Mouse (Mus musculus): ENCODE results near the gene Dek. TPM values are rescaled to one million over a fixed set of nuclear protein-coding genes. Genes with fewer than 3 reads are reported as not detected.

The Dek gene
- polyA plus RNA-seq, 1 experiment from 2014 or later, result 143 TPM

DNA sequence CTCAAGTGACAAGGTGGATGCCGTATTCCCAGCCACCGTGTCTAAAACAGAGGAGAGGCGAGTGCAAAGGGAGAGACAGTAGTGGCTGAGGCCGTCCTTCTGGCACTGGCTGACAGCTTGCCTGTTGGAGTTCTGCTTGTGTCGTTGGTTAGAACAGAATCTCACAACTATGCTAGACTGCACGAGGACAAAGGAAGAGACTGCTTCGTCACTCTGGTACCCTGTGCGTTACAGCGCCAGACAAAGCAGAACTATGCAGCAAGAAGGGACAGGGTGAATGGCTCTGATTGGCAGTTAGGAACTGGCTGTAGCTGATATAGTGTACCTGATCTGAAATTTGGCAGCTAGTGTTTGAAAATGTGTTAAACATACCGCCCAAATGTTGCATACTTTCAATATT lies 52.0 kb downstream of the Dek start:
- ATAC-seq, result peak; percentile 84
- peak overlapping the region; percentile 24; the same call in 1 of the 2 replicates for H3K27ac ChIP-seq (ENCODE audit: low read length)
- 18% methylated on average over 10 of the region's 10 CpGs for WGBS

DNA sequence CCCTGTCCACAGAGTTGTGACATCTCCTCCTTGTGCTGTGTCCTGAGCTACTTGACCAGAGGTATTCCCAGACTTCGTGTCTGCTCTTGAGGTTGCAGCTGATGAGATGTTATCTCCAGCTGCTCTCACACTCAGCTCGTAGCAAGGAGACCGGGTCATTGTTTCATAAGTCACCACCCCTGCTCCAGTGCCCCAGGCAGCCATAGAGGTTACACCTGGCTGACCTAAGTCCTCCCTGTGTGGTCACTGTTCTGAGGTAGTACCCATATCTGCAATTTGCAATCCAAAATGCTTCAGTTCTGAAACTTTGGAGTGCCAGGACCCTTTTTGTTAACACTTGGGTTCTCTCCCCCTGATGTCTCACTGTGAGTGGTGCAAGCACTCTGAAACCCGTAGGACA lies 56.0 kb downstream of the Dek start:
- no peak overlapping the region for H3K4me2 ChIP-seq (ENCODE audit: low read length)
- ATAC-seq, result no peak
- no peaks in the 10 kb centered on the region for H3K27me3 ChIP-seq (replicated peaks; ENCODE audit: control insufficient read depth, insufficient read depth, low read length)
- no peak overlapping the region for H3K9ac ChIP-seq (replicated peaks; ENCODE audit: low read depth, low read length)
- H3K4me3 ChIP-seq (replicated peaks; ENCODE audit: low read length), result no peak overlapping the region
- 90% methylated on average over 4 of the region's 4 CpGs for WGBS
- peaks cover 18% of the 10 kb centered on the region for H3K36me3 ChIP-seq (ENCODE audit: control insufficient read depth, insufficient read depth)
- no peaks in the 10 kb centered on the region for H3K9me3 ChIP-seq (ENCODE audit: control insufficient read depth, low read length)
- no peak overlapping the region for H3K27ac ChIP-seq (ENCODE audit: low read length)
- peaks cover 6% of the 10 kb centered on the region for H3K4me1 ChIP-seq (replicated peaks; ENCODE audit: control insufficient read depth, insufficient read depth, low read length)

More for the DNA sequence above, 52.0 kb downstream of the Dek start:
- no peaks in the 10 kb centered on the region for H3K9me3 ChIP-seq (ENCODE audit: control insufficient read depth, low read length)
- peaks cover 13% of the 10 kb centered on the region for H3K36me3 ChIP-seq (ENCODE audit: control insufficient read depth, insufficient read depth)
- peaks cover 6% of the 10 kb centered on the region for H3K4me1 ChIP-seq (replicated peaks; ENCODE audit: control insufficient read depth, insufficient read depth, low read length)
- H3K27me3 ChIP-seq (replicated peaks; ENCODE audit: control insufficient read depth, insufficient read depth, low read length), result no peaks in the 10 kb centered on the region
- no peak overlapping the region for H3K9ac ChIP-seq (replicated peaks; ENCODE audit: low read depth, low read length)
- no peak overlapping the region for H3K4me3 ChIP-seq (replicated peaks; ENCODE audit: low read length)
- H3K4me2 ChIP-seq (ENCODE audit: low read length), result no peak overlapping the region

DNA sequence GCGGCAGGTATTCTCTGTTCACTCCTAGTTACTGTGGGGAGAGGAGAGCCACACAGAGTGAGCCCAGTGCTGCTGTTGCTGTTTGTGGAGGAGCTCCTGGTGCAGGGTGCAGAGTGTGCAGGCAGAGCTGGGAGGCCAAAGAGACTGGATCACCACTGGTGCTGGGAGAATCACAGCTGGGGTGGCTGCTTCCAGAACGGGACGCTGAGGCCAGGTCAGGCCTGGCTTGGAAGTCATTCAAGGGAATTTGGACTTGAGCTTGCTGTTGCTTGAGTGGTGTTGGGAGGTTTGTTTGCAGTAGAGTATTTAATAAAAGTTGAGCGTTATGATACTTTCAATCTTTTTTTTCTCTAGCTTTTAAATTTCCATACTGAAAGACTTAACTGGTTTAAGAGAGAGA lies 58.0 kb downstream of the Dek start:
- WGBS, result 90% methylated on average over 4 of the region's 4 CpGs
- Histone ChIP-seq H3K4me3 (replicated peaks; ENCODE audit: low read length) (no peak overlapping the region), H3K27me3 (replicated peaks; ENCODE audit: control insufficient read depth, insufficient read depth, low read length) (no peaks in the 10 kb centered on the region), H3K4me2 (ENCODE audit: low read length) (no peak overlapping the region), H3K36me3 (ENCODE audit: control insufficient read depth, insufficient read depth) (peaks cover 18% of the 10 kb centered on the region), H3K9ac (replicated peaks; ENCODE audit: low read depth, low read length) (no peak overlapping the region), H3K9me3 (ENCODE audit: control insufficient read depth, low read length) (no peaks in the 10 kb centered on the region), H3K4me1 (replicated peaks; ENCODE audit: control insufficient read depth, insufficient read depth, low read length) (peaks cover 9% of the 10 kb centered on the region), H3K27ac (ENCODE audit: low read length) (no peak overlapping the region)
- ATAC-seq, result no peak

- 17% methylated on average over 10 of the region's 10 CpGs for WGBS
These were observed 61.4 kb downstream of the Dek start, which contains the start of gene Tpmt for GRCm38 (mm10) chr13:47044617-47044947. Tpmt (minus strand) TSS chr13:47044737.

DNA sequence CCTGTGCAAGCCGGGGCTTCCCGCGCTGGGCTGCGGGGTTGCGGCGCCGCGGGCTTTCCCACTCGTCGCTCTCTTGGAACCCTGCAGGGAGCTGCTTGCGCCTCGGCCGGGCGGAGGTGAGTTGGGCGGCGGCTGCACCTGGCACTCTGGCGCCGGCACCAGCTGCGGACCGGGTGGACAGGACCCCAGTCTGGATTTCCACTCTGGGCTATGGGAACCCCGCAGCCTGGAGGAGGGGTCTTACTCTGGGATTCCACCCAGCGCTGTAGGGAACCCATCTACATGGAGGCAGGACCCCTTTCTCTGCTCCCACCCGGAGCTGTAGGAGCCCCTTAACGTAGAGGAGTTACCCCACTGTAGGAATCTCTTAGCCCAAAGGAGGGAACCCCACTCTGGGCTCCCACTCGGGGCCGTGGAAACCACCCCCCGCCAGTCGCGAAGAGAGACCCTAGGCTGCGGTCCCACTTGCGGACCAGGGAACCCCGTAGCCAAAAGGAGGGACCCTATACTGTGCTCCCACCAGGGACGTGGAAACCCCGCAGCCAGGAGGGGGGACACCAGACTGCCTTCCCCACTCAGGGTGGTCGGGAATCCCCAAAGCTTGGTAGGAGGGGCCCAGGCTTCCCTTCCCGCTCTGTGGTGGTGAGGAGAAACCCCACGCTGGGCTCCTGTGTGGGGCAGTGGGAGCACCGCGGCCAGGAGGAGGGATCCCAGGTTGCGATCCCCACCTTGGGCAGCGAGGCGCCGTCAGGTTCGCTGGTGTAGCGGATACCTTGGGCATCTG lies 62.0 kb downstream of the Dek start:
- Histone ChIP-seq H3K4me2 (ENCODE audit: low read length) (peak overlapping the region; percentile 96), H3K36me3 (ENCODE audit: control insufficient read depth, insufficient read depth) (peaks cover 5% of the 10 kb centered on the region; the same call in 1 of the 2 replicates), H3K27ac (ENCODE audit: low read length) (peak overlapping the region; percentile 78), H3K9me3 (ENCODE audit: control insufficient read depth, low read length) (no peaks in the 10 kb centered on the region), H3K4me1 (replicated peaks; ENCODE audit: control insufficient read depth, insufficient read depth, low read length) (peaks cover 15% of the 10 kb centered on the region), H3K27me3 (replicated peaks; ENCODE audit: control insufficient read depth, insufficient read depth, low read length) (no peaks in the 10 kb centered on the region), H3K9ac (replicated peaks; ENCODE audit: low read depth, low read length) (peak overlapping the region; percentile 90), H3K4me3 (replicated peaks; ENCODE audit: low read length) (peak overlapping the region; percentile 95)
- under 1% methylated on average over 44 of the region's 45 CpGs for WGBS
- peak; percentile 48 for ATAC-seq

More at GRCm38 (mm10) chr13:47044617-47044947, 61.4 kb downstream of the Dek start, which contains the start of gene Tpmt:
- Histone ChIP-seq H3K36me3 (ENCODE audit: control insufficient read depth, insufficient read depth) (peaks cover 8% of the 10 kb centered on the region; the same call in 1 of the 2 replicates), H3K27me3 (replicated peaks; ENCODE audit: control insufficient read depth, insufficient read depth, low read length) (no peaks in the 10 kb centered on the region), H3K4me3 (replicated peaks; ENCODE audit: low read length) (peak within 1 kb of the TSS; percentile 95), H3K27ac (ENCODE audit: low read length) (peak within 1 kb of the TSS; percentile 78), H3K4me2 (ENCODE audit: low read length) (peak within 1 kb of the TSS; percentile 96), H3K9ac (replicated peaks; ENCODE audit: low read depth, low read length) (peak within 1 kb of the TSS; percentile 90), H3K9me3 (ENCODE audit: control insufficient read depth, low read length) (no peaks in the 10 kb centered on the region), H3K4me1 (replicated peaks; ENCODE audit: control insufficient read depth, insufficient read depth, low read length) (peaks cover 15% of the 10 kb centered on the region)
- ATAC-seq, result no peak

DNA sequence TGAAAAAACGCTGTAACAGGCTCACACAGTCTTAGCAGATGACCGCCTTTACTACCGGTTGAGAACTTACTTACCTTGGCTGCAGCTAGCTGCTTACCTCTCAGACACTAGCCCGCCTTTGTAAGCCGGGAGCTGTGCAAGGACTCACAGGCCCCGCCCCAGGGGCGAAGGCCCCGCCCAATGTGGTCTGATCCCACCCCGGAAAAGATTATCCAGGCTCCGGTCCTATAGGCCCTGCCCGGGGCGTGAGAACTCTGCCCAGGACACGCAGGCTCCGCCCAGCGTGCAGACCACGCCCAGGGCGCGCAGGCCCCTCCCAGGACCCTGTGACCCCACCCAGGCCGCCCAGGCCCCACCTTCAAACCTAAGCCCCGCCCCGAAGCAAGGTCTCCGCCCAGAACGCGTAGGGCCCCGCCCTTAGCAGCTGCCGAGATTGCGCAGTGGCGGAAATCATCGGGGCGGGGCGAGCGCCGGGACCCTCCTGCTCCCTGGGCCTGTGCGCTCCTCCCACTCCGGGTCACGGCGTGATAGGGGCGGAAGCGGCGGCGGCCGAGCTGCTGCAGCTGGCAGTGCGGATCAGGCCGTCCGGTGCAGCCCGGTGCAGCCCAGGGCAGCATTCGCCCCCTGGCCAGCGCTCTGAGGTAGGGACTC lies 62.8 kb downstream of the Dek start, which contains the start of gene Kdm1b:
Gene Kdm1b, plus strand, starts transcription at position 470 of the 651 bp plus-strand sequence.
- H3K9ac ChIP-seq (replicated peaks; ENCODE audit: low read depth, low read length), result peak within 1 kb of the TSS; percentile 90
- peak; percentile 94 for ATAC-seq
- H3K27ac ChIP-seq (ENCODE audit: low read length), result peak within 1 kb of the TSS; percentile 78
- peak within 1 kb of the TSS; percentile 96 for H3K4me2 ChIP-seq (ENCODE audit: low read length)
- WGBS, result under 1% methylated on average over 47 of the region's 48 CpGs
- peak within 1 kb of the TSS; percentile 95 for H3K4me3 ChIP-seq (replicated peaks; ENCODE audit: low read length)
- H3K4me1 ChIP-seq (replicated peaks; ENCODE audit: control insufficient read depth, insufficient read depth, low read length), result peaks cover 15% of the 10 kb centered on the region
- no peaks in the 10 kb centered on the region for H3K27me3 ChIP-seq (replicated peaks; ENCODE audit: control insufficient read depth, insufficient read depth, low read length)
- H3K9me3 ChIP-seq (ENCODE audit: control insufficient read depth, low read length), result no peaks in the 10 kb centered on the region
- no peaks in the 10 kb centered on the region for H3K36me3 ChIP-seq (ENCODE audit: control insufficient read depth, insufficient read depth)

DNA sequence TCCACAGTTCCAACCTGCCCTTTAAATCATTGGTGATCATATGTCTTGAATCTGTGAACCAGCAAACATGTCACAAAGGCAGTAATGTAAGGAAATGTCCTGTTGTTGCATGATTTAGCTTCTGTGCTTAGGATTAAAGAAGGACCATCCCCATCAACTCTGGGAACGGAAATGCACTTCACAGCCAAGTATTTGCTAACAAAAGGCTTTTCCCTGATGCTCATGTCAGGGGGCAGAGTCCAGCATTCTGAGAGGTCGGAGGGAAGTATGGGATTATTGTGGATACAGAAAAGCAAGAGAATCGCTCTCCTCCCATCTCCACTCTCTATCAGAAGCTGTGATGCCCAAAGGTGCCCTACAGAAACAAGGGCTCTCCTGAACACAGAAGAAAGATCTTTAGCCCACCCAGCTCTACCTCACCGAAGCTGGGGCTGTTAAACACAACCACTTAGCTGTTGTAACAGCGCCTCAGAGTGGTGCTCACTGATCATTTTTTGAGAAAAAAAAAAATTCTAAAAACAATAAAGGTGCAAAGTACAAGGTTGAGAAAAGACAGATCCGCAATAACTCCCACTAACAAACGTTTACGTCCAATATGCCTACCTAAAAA lies 63.9 kb downstream of the Dek start:
- Histone ChIP-seq H3K4me2 (ENCODE audit: low read length) (peak overlapping the region; percentile 96), H3K4me1 (replicated peaks; ENCODE audit: control insufficient read depth, insufficient read depth, low read length) (peaks cover 15% of the 10 kb centered on the region), H3K9me3 (ENCODE audit: control insufficient read depth, low read length) (no peaks in the 10 kb centered on the region), H3K27me3 (replicated peaks; ENCODE audit: control insufficient read depth, insufficient read depth, low read length) (no peaks in the 10 kb centered on the region), H3K27ac (ENCODE audit: low read length) (no peak overlapping the region), H3K4me3 (replicated peaks; ENCODE audit: low read length) (peak overlapping the region; percentile 6; the same call in 1 of the 2 replicates), H3K36me3 (ENCODE audit: control insufficient read depth, insufficient read depth) (no peaks in the 10 kb centered on the region), H3K9ac (replicated peaks; ENCODE audit: low read depth, low read length) (no peak overlapping the region)
- ATAC-seq, result no peak
- whole genome bisulfite sequencing, result 43% methylated on average over 8 of the region's 8 CpGs

GRCm38 (mm10) chr13:47040061-47040460 lies 65.9 kb downstream of the Dek start:
- Histone ChIP-seq H3K9me3 (ENCODE audit: control insufficient read depth, low read length) (no peaks in the 10 kb centered on the region), H3K9ac (replicated peaks; ENCODE audit: low read depth, low read length) (no peak overlapping the region), H3K4me3 (replicated peaks; ENCODE audit: low read length) (no peak overlapping the region), H3K36me3 (ENCODE audit: control insufficient read depth, insufficient read depth) (no peaks in the 10 kb centered on the region), H3K4me2 (ENCODE audit: low read length) (no peak overlapping the region), H3K27me3 (replicated peaks; ENCODE audit: control insufficient read depth, insufficient read depth, low read length) (no peaks in the 10 kb centered on the region), H3K4me1 (replicated peaks; ENCODE audit: control insufficient read depth, insufficient read depth, low read length) (peaks cover 15% of the 10 kb centered on the region), H3K27ac (ENCODE audit: low read length) (no peak overlapping the region)
- 90% methylated on average over 5 of the region's 5 CpGs for WGBS
- no peak for ATAC-seq

DNA sequence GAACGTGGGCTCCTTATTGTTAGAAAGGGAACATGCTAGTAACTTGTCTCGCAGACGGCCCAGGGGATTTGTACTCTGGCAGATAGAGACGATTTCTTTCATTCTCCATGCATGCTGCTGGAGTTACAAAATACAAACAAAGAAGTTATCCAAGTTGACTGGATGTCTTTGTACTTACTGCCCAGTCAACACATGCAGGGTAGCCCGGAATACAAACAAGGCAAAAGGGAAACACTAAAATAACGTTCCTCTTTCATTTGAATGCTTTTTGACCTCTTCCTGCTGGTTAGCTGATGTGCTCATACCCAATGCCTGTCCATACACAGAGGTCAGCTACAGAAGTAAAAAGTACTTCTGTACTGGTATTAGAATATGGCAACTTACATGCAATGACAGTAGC lies 68.1 kb downstream of the Dek start:
- Histone ChIP-seq H3K27ac (ENCODE audit: low read length) (no peak overlapping the region), H3K27me3 (replicated peaks; ENCODE audit: control insufficient read depth, insufficient read depth, low read length) (no peaks in the 10 kb centered on the region)
- no peak for ATAC-seq

More for the DNA sequence above, 68.1 kb downstream of the Dek start:
- Histone ChIP-seq H3K4me2 (ENCODE audit: low read length) (no peak overlapping the region), H3K9ac (replicated peaks; ENCODE audit: low read depth, low read length) (no peak overlapping the region), H3K9me3 (ENCODE audit: control insufficient read depth, low read length) (no peaks in the 10 kb centered on the region), H3K4me3 (replicated peaks; ENCODE audit: low read length) (no peak overlapping the region), H3K4me1 (replicated peaks; ENCODE audit: control insufficient read depth, insufficient read depth, low read length) (peaks cover 5% of the 10 kb centered on the region), H3K36me3 (ENCODE audit: control insufficient read depth, insufficient read depth) (no peaks in the 10 kb centered on the region)
- WGBS, result 81% methylated on average over 6 of the region's 6 CpGs

Data from forebrain, embryonic 16.5 days (tissue).